Mouse (Mus musculus) B cell, adult 62 days (primary cell): ENCODE results near the gene Gpr62. TPM values are rescaled to one million over a fixed set of nuclear protein-coding genes. Genes with fewer than 3 reads are reported as not detected.

Source experiments
- total RNA-seq: library from RNA; stranded (reverse); gene quantifications from 4 replicates; pipeline ENCODE4 v1.2.4, GENCODE M21; 2023

Gene Gpr62
- total RNA-seq = 0.30 to 0.66 TPM (median 0.47 TPM) in 3 of 4 replicates, not detected in the other

DNA sequence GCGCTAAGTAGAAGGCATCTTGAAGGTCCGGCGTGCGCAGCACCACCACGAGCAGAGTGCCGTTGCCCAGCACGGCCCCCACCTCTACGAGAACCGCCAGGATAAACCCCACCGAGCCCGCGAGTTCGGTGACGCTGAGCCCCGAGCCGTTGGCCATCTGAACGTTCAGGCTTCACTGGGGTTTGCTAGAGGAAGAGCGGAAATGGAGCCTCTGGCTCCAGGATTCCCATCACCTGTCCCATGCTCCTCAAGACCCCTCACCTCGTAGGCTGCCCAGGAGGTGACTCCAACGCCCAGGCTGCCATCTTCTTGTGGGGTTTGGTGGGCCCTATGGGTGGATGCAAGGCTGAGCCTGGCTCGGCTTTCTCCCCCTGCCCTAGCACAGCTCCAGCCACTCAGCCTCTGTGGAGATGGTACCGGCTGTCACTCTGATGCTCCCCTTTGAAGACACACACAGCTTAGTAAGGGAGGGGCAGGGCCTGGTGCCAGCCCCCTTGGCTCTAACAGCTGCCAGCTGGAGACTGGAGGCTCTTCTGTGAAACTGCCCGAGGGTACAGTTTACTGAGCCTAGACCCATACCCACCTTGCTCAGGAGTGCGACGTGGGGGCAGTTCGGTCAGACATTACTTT is at the start of gene Gpr62:
Gene Gpr62, minus strand, starts transcription at position 368 of the 630 bp plus-strand sequence.

GRCm38 (mm10) chr9:106514273-106514672 is 48.5 kb upstream of the Gpr62 start, which contains the start of gene Iqcf5:
TSS of gene Iqcf5 (plus strand) at chr9:106514573.

DNA sequence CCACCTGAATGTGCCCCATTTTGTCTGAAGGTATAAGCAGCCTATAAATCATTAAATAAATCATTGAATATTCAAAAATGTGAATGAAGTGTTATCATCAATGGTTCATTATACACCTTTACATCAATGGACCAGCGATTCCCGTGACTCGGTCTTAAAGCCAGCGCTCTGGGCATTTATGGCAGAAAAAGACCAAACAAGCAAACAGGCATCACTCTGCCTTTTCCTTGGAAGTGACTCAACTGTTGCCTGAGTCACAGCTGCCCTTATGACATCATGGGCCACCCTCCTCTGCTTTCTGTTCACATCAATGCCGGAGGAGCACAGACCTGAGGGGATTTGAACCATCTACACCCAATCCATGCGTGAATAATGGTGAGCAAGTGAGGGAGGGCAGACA is 33.9 kb upstream of the Gpr62 start, which contains the start of gene Iqcf1:
Gene Iqcf1, plus strand, starts transcription at position 301 of the 400 bp plus-strand sequence.

GRCm38 (mm10) chr9:106476924-106477484 is 11.3 kb upstream of the Gpr62 start, which contains the start of gene Parp3:
TSS of gene Parp3 (minus strand) at chr9:106476949.

DNA sequence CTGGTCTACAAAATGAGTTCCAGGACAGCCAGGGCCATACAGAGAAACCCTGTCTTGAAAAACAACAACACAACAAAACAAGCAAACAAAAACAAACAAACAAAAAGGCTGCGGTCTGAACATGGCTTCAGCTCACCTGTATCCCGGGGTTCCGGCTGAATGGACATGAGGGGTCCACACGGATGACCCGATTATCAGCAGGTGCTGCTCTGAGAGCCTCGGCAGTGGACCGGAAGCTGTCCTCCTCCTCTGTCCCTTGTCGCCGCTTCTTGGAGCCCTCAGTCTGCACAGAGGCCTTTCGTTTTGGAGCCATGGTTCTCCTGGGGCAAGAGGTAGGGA is 9.9 kb upstream of the Gpr62 start, which contains the start of gene Rrp9:
Gene Rrp9, plus strand, starts transcription at position 301 of the 339 bp plus-strand sequence.

DNA sequence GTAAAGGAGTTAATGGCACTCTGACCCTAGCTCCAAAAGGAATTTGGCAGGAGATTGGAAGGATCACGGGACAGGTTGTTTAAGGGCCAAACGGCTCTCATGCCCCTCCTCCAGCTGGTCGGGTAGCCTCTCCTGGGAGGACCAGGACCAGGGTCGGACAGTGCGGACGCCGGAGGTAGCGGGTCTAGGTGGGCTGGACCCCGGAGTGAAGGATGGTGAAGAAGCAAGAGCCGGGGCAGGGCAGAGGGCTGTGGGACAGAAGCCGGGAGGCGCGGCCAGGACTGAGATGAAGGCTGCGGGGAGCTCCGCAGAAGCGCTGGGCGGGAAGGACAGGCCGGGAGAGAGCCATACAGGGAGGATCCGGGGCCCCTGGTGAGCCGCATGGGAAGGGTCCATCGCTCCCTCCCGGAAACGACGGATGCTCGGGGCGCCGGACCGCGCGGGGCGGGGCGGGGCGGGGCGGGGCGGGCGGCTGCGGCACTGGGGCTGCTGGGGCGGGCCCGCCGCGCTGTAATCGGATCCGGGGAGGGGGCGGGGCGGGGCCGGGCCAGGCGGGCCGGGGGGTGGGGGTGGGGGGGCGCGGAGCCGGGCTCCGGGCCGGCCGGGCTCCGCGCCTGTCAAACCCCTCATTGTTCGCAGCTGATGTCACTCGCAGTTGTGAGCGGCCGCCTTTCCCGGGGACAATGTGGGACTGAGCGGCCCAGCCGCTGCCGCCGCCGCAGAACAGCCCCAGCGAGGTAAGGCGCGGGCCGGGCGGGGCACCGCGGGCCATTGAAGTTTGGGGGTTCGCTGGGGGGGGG is 12.3 kb downstream of the Gpr62 start, which contains the start of gene Pcbp4:
Gene Pcbp4, plus strand, starts transcription at position 21 of the 800 bp plus-strand sequence.

DNA sequence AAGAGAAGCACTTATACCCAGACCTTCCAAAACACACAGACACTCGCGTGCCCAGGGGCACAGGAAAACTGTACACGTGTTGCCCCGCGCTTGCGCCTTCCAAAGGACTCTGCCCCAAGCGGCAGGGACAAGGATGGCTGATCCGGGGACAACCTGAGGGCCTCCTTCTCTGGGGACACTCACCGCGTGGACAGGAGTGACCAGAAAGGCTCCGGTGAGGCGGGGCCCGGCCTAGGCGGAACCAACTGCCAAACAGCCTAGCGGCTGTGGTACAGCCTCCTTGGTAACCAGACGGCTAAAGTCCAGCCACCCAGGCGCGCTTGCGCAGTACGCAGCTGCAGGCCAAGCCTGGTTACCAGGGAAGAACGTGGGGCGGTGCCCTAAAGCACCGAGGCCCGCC is 18.4 kb downstream of the Gpr62 start, which contains the start of the genes Abhd14b and Abhd14a:
Gene Abhd14b, plus strand, starts transcription at position 112 of the 400 bp plus-strand sequence.
Gene Abhd14a, minus strand, starts transcription at position 331 of the 400 bp plus-strand sequence.

DNA sequence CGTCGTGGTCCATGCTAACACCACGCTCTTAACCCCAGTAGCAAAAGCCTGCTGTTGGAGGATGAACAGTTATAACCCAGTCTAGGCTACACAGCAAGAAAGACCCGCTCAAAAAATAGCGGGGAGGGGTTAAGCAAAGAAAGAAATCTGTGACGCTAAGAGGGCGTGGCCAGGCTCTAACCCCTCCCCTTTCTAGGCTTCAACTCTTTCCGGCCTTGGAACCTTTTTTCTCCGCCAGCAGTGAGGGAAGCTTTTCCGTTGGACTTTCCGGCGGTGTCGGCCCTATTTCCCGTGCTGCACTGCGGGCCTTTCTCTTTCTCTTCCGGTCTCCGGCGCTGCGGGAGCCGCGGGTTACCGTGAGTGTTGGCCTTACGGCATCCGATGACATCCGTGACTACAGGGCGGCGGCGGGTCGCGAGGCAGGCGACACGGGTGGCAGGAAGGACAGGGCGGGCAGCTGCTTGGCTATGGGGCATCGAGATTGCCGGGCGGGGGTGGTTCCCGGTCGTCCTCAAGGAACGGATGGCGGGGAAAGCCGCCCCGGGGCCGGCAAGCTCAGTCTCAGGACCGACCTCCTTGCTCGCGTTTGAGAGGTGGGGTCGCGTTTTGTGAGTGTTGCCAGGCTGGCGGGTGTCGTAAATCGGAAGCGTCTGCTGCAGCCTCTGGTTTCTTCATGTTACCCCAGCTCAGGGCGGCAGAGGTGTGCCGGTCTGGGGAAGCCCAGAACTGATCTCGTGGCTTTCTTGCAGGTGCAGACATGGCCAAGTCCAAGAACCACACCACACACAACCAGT is 36.3 kb downstream of the Gpr62 start, which contains the start of gene Rpl29:
Gene Rpl29, plus strand, starts transcription at position 234 of the 794 bp plus-strand sequence.

Other genes starting within 250 kb of the Gpr62 start
- gene Tlr9, start 243.3 kb downstream of the Gpr62 start, total RNA-seq = 142 to 160 TPM (median 155 TPM) in 4 replicates
- gene Alas1, start 217.3 kb downstream of the Gpr62 start, total RNA-seq = 31.5 to 42.7 TPM (median 40.7 TPM) in 4 replicates
- gene Poc1a, start 184.9 kb downstream of the Gpr62 start, total RNA-seq = 3.2 to 5.0 TPM (median 3.7 TPM) in 4 replicates
- 27.9 to 31.0 TPM (median 29.5 TPM) in 4 replicates for gene Dusp7, start 97.3 kb downstream of the Gpr62 start, total RNA-seq
- gene Rpl29, start 36.5 kb downstream of the Gpr62 start, total RNA-seq = 677 to 786 TPM (median 732 TPM) in 4 replicates
- 16.8 to 19.5 TPM (median 17.8 TPM) in 4 replicates for gene Acy1, start 27.6 kb downstream of the Gpr62 start, total RNA-seq
- gene Abhd14b, start 18.5 kb downstream of the Gpr62 start, total RNA-seq = 4.4 to 6.3 TPM (median 5.1 TPM) in 4 replicates
- gene Abhd14a, start 18.3 kb downstream of the Gpr62 start, total RNA-seq = 7.2 to 9.9 TPM (median 8.4 TPM) in 4 replicates
- 4.8 to 8.3 TPM (median 5.7 TPM) in 4 replicates for gene Pcbp4, start 12.6 kb downstream of the Gpr62 start, total RNA-seq
- 51.1 to 62.7 TPM (median 59.3 TPM) in 4 replicates for gene Rrp9, start 10.0 kb upstream of the Gpr62 start, total RNA-seq
- gene Parp3, start 11.0 kb upstream of the Gpr62 start, total RNA-seq = 43.4 to 56.2 TPM (median 50.5 TPM) in 4 replicates
- not detected in 4 replicates for gene Iqcf1, start 34.0 kb upstream of the Gpr62 start, total RNA-seq
- not detected in 4 replicates for gene Iqcf5, start 48.6 kb upstream of the Gpr62 start, total RNA-seq
- not detected in 4 replicates for gene Iqcf3, start 95.7 kb upstream of the Gpr62 start, total RNA-seq
- not detected in 4 replicates for gene Iqcf4, start 105.1 kb upstream of the Gpr62 start, total RNA-seq
- gene Iqcf6, start 160.6 kb upstream of the Gpr62 start, total RNA-seq = not detected in 4 replicates
- gene Grm2, start 190.1 kb upstream of the Gpr62 start, total RNA-seq = not detected in 4 replicates
- 35.4 to 37.0 TPM (median 36.3 TPM) in 4 replicates for gene Tex264, start 220.0 kb upstream of the Gpr62 start, total RNA-seq